Mouse (Mus musculus) thymus, postnatal 0 days (tissue): ENCODE measurements around the gene Tmem245. TPM values are rescaled to one million over a fixed set of nuclear protein-coding genes. Genes with fewer than 3 reads are reported as not detected.

ENCODE experiments used
- DNase-seq: peaks from one replicate; pipeline ENCODE4 v3.0.0-alpha.2; 2015; ENCODE audit warnings: low spot score
- microRNA counts: library from miRNA; unstranded; fragments of <30 nt; microRNA quantifications from one replicate; lab custom pipeline; 2015
- microRNA-seq: library from miRNA; unstranded; fragments of <30 nt; microRNA quantifications from one replicate; pipeline ENCODE4, GENCODE M21; 2016; ENCODE audit warnings: borderline number of aligned reads
- polyA plus RNA-seq: library from polyadenylated mRNA; unstranded; fragments of >200 nt; fragmentation: Nextera tagmentation; extraction: Ambion mirVana; gene quantifications from 2 replicates; pipeline ENCODE4 v1.2.1, GENCODE M21; 2015

Tmem245 gene
- polyA plus RNA-seq, 1 experiment from 2014 or later, result 6.0 TPM

DNA sequence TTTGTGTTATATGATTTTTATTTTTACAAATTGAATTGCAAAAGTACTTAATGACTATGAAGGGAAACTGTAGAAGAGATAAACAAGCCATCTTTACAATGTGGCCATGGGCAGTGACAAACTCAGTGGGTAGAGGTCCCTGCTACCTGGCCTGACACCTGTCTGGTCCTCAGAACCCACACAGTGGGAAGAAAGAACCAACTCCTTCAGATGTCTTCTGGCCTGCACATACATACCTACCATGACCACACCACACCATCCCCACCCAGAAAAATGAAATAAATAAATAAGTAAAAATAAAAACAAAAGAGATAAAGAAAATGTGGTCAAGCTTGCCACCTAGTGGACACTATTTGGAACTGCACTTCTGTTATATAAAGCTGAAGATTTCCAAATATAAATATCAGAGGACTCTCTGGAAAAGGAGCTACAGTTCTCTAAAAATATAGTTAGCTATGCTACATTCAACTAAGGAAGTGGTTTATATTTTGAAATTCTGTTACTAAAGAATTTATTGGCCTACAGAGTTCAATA is 127.2 kb downstream of the Tmem245 start:
- DNase-seq, result no peak

MicroRNA genes within 50 kb of the gene (microRNA counts, 519-probe panel; counts per million panel counts)
- 5,717 counts per million, percentile 88 among the panel's probes with 10 or more counts for microRNA mmu-miR-32 (lab: Ali Mortazavi, UCI)

Small RNA genes lying within 50 kb of the gene (microRNA-seq; reads per million reads assigned to microRNA genes)
- 656 reads per million, percentile 67 among the genes with 10 or more reads in this experiment for gene Mir32

Other genes starting within 250 kb of the Tmem245 start
- gene Gm26657, start 207.4 kb downstream of the Tmem245 start, polyA plus RNA-seq, result not detected in 2 replicates
- not detected in 2 replicates for gene Actl7b, start 206.0 kb downstream of the Tmem245 start, polyA plus RNA-seq
- not detected in 2 replicates for gene Actl7a, start 204.0 kb downstream of the Tmem245 start, polyA plus RNA-seq
- 22.7 and 24.3 TPM in 2 replicates for gene Elp1, start 145.1 kb downstream of the Tmem245 start, polyA plus RNA-seq
- 9.7 and 12.2 TPM in 2 replicates for gene Fam206a, start 145.1 kb downstream of the Tmem245 start, polyA plus RNA-seq
- 5.0 and 5.4 TPM in 2 replicates for gene Ctnnal1, start 82.2 kb downstream of the Tmem245 start, polyA plus RNA-seq
- 0.04 TPM in 1 of 2 replicates, not detected in the other for gene Frrs1l, start 43.0 kb upstream of the Tmem245 start, polyA plus RNA-seq
- gene Epb41l4b, start 196.0 kb upstream of the Tmem245 start, polyA plus RNA-seq, result 2.2 and 2.4 TPM in 2 replicates